Mouse (Mus musculus) lung, embryonic 14.5 days (tissue): ENCODE measurements around the gene Sstr4. TPM values are rescaled to one million over a fixed set of nuclear protein-coding genes. Genes with fewer than 3 reads are reported as not detected.

Source experiments
- ATAC-seq: fragments of 200-750 bp; cut with Nextera tagmentation; 2 replicates; pipeline ENCODE4 v1.8.0; 2017; ENCODE audit warnings: mild to moderate bottlenecking, moderate TSS enrichment, moderate library complexity; ENCODE audit not compliant: insufficient read depth
- DNase-seq: peaks from one replicate; pipeline ENCODE4 v3.0.0-alpha.2; 2015
- H3K27ac ChIP-seq: fragments of 300-500 bp; sonication (generic); 2 replicates; pipeline ENCODE4 v1.5.1; 2014; ENCODE audit warnings: low read depth, mild to moderate bottlenecking, moderate library complexity
- H3K27me3 ChIP-seq: fragments of 300-500 bp; sonication (generic); 2 replicates; pipeline ENCODE4 v1.6.1; 2014; ENCODE audit warnings: low read length, control low read depth; ENCODE audit not compliant: insufficient read depth
- H3K36me3 ChIP-seq: fragments of 300-500 bp; sonication (generic); 2 replicates; pipeline ENCODE4 v1.6.1; 2014; ENCODE audit warnings: control low read depth; ENCODE audit not compliant: insufficient read depth
- H3K4me1 ChIP-seq: fragments of 300-500 bp; sonication (generic); 2 replicates; pipeline ENCODE4 v1.6.1; 2014; ENCODE audit warnings: antibody characterized with exemption, control low read depth; ENCODE audit not compliant: insufficient read depth
- H3K4me2 ChIP-seq: fragments of 300-500 bp; sonication (generic); 2 replicates; pipeline ENCODE4 v1.6.1; 2014; ENCODE audit warnings: mild to moderate bottlenecking
- H3K4me3 ChIP-seq: fragments of 300-500 bp; sonication (generic); 2 replicates; pipeline ENCODE4 v1.5.1; 2014; ENCODE audit warnings: low read depth, low read length
- H3K9ac ChIP-seq: fragments of 300-500 bp; sonication (generic); 2 replicates; pipeline ENCODE4 v1.6.1; 2014
- H3K9me3 ChIP-seq: fragments of 300-500 bp; sonication (generic); 2 replicates; pipeline ENCODE4 v1.6.1; 2016; ENCODE audit warnings: low read depth, low read length, control low read depth
- CTCF ChIP-seq: IDR thresholded peaks from 2 replicates; pipeline ENCODE4 v1.5.1; 2016; ENCODE audit warnings: antibody characterized with exemption, low read depth
- WGBS: fragments of 180-500 bp; shearing (Covaris S2); extraction: QIAGEN DNeasy Blood & Tissue Kit; methylation state at CpG from one replicate; pipeline ENCODE4 v1.1.7; 2014; 5-methylcytosine and 5-hydroxymethylcytosine counted together
- polyA plus RNA-seq: library from polyadenylated mRNA; unstranded; fragments of >200 nt; fragmentation: Nextera tagmentation; extraction: Ambion mirVana; gene quantifications from 2 replicates; pipeline ENCODE4 v1.2.1, GENCODE M21; 2014

The Sstr4 gene
- polyA plus RNA-seq, 1 experiment from 2014 or later: 4.8 TPM

DNA sequence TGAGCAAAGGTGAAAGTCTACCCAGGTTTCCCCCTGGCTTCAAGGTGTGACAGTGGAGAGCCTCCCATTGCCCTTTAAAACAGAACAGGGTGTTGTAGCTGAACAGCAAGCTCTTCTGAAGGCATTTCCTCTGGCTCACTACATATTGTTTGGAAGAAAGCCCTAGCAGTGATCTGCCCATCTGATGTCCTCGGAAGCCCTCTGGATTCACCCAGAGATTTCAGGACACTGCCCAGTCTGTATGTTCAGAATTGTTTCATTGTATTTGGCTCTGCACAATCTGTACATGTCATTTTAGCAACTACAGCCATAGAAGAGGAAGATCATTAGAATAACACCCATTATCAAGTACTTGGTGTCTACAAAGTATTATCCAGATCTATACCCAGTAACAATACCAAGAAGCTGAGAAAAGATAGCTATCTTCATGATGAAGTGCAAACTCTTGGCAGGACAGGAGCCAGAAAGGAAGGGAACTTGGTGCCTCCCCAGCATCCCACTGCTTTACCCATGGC is 15.2 kb upstream of the Sstr4 start:
- Histone ChIP-seq H3K4me2 (no peak overlapping the region), H3K9ac (no peak overlapping the region), H3K36me3 (no peaks in the 10 kb centered on the region), H3K4me3 (no peak overlapping the region), H3K4me1 (no peaks in the 10 kb centered on the region), H3K9me3 (no peaks in the 10 kb centered on the region), H3K27me3 (no peaks in the 10 kb centered on the region), H3K27ac (no peak overlapping the region)
- DNase-seq: no peak
- WGBS: 87% methylated on average over 1 of the region's 1 CpGs
- ATAC-seq: no peak
- TF ChIP-seq CTCF: no peak

GRCm38 (mm10) chr2:148381076-148381475 is 14.1 kb upstream of the Sstr4 start:
- Histone ChIP-seq H3K36me3 (no peaks in the 10 kb centered on the region), H3K27ac (no peak overlapping the region), H3K4me2 (no peak overlapping the region), H3K9ac (no peak overlapping the region), H3K9me3 (no peaks in the 10 kb centered on the region), H3K4me1 (no peaks in the 10 kb centered on the region), H3K4me3 (no peak overlapping the region), H3K27me3 (no peaks in the 10 kb centered on the region)
- ATAC-seq (no peak), DNase-seq (no peak)
- no peak for TF ChIP-seq CTCF
- 85% methylated on average over 2 of the region's 2 CpGs for WGBS

DNA sequence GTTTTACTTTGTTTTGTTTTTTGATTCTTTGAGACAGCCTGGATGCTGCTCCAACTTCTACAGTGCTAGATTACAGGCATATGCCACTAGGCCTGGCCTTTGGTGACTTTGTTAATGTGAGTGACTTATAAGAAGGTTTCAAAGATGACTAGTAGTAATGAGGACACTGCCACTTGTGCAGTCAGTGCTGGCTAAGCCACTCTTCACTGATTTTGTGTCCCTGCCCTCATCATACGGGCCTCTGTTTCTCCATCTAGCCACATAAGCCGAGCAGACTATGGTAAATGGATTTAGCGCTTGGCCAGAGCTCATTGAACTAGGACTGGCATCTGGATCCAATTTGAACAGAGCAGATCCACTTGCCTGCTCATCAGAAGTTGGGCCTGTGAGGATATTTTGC is 8.7 kb upstream of the Sstr4 start:
- Histone ChIP-seq H3K9ac (no peak overlapping the region), H3K27ac (no peak overlapping the region), H3K36me3 (no peaks in the 10 kb centered on the region), H3K4me2 (no peak overlapping the region), H3K4me1 (no peaks in the 10 kb centered on the region), H3K4me3 (no peak overlapping the region), H3K9me3 (no peaks in the 10 kb centered on the region), H3K27me3 (no peaks in the 10 kb centered on the region)
- DNase-seq (no peak), ATAC-seq (no peak)
- WGBS: 90% methylated on average over 3 of the region's 3 CpGs
- no peak for TF ChIP-seq CTCF

DNA sequence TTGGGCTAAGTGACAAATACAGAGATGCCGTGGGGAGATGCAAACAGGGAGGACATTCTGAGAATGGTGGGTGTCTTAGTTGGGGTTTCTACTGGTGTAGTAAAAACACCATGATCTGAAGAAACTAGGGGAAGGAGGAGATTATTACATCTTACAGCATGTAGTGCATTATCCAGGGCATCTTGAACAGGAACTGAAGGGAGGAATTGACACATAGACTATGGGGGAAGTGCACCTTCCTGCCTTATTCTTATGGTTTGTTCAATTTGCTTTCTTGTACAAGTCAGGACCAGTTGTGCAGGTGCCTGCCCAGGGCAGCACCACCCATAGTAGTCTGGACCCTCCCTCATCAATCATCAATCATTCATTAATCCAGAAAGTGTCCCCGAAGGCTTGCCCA is 8.2 kb upstream of the Sstr4 start:
- no peaks in the 10 kb centered on the region for H3K27me3 ChIP-seq
- H3K4me2 ChIP-seq: no peak overlapping the region
- H3K9ac ChIP-seq: no peak overlapping the region
- no peaks in the 10 kb centered on the region for H3K9me3 ChIP-seq
- no peak for TF ChIP-seq CTCF
- DNase-seq (no peak), ATAC-seq (no peak)
- no peak overlapping the region for H3K27ac ChIP-seq
- H3K36me3 ChIP-seq: no peaks in the 10 kb centered on the region
- WGBS: 77% methylated on average over 2 of the region's 2 CpGs
- H3K4me1 ChIP-seq: no peaks in the 10 kb centered on the region
- H3K4me3 ChIP-seq: no peak overlapping the region

- H3K27ac ChIP-seq: no peak overlapping the region
- 64% methylated on average over 6 of the region's 6 CpGs for WGBS
- H3K27me3 ChIP-seq: no peaks in the 10 kb centered on the region
- H3K9me3 ChIP-seq: no peaks in the 10 kb centered on the region
- H3K4me2 ChIP-seq: no peak overlapping the region
- H3K36me3 ChIP-seq: no peaks in the 10 kb centered on the region
- H3K4me3 ChIP-seq: no peak overlapping the region
- TF ChIP-seq CTCF: no peak
- no peak for ATAC-seq
- H3K4me1 ChIP-seq: no peaks in the 10 kb centered on the region
- DNase-seq: no peak
- no peak overlapping the region for H3K9ac ChIP-seq
These were observed 7.2 kb upstream of the Sstr4 start for GRCm38 (mm10) chr2:148387652-148388581.

DNA sequence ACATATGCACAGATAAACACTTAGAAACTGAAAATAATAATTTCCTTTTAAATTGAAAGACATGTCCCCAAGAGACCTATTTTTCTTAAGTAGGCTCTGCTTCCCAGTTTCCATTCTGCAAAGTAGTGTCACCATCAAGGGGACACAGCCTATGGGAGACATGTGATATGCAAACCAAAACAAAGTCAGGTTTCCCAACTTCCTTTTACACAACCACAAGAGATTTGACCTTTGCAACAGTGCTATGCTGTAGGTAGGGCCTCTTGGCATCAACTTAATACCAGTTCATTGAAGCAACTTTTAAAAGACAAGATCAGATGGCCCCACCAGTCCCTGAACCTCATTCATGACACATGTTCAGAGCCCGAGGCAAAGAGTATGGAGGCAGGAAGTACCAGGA is 2.0 kb upstream of the Sstr4 start:
- H3K4me1 ChIP-seq: peaks cover 22% of the 10 kb centered on the region
- H3K27ac ChIP-seq: no peak overlapping the region
- H3K36me3 ChIP-seq: no peaks in the 10 kb centered on the region
- H3K9me3 ChIP-seq: no peaks in the 10 kb centered on the region
- no peak overlapping the region for H3K4me3 ChIP-seq
- 59% methylated on average over 1 of the region's 1 CpGs for WGBS
- TF ChIP-seq CTCF: no peak
- ATAC-seq (no peak), DNase-seq (no peak)
- no peak overlapping the region for H3K4me2 ChIP-seq
- H3K27me3 ChIP-seq: 0 out of 2 replicates have a peak, but pooled peaks cover 4% of the 10 kb centered on the region
- H3K9ac ChIP-seq: no peak overlapping the region

- ATAC-seq: no peak
- DNase-seq: no peak
- Histone ChIP-seq H3K27ac (no peak overlapping the region), H3K4me2 (no peak overlapping the region), H3K9ac (no peak overlapping the region), H3K9me3 (no peaks in the 10 kb centered on the region), H3K4me3 (no peak overlapping the region), H3K4me1 (peaks cover 28% of the 10 kb centered on the region), H3K36me3 (no peaks in the 10 kb centered on the region), H3K27me3 (0 out of 2 replicates have a peak, but pooled peaks cover 4% of the 10 kb centered on the region)
- no peak for TF ChIP-seq CTCF
These were observed 1.3 kb upstream of the Sstr4 start for GRCm38 (mm10) chr2:148393846-148394245.
